In the genomic region with DNA sequence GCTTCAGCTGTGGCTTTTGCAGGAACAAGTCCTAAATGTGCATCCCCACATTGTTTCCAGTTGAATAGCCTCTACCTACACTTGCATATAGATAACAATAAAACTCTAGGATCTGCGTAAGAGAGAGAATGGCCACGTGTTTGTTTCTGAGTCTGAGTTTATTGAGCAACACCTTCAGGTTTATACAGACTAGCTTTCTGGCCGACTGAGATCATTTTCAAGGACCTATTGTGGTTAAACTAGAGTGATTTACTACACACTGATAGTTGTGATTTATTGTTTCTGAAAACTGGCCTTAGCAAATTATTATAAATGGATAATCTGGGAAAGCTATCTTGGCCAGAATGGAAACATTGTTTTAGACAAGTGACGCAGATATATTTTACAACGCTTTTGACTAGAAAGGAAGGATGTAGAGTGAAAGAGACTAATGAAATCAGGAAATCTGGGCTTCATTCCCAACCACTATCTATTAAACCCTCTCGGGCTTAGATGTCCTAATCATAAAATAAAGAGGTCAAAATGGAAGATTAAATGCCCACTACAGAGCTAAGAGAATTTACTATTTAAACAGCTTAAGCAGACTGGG, we compare ENCODE assay signal across 30 mouse cellular contexts.
DNase-seq lines count a peak whose midpoint lies in the region; ATAC-seq lines count a peak whose summit lies in the region.
"Had no signal": no experiment of that assay in that cellular context is flagged by ENCODE, and none has a peak within 500 bp of the region (broad histone marks: within the 10 kb centered on the region; RNA-seq: fewer than 3 reads in every experiment).

No protein-coding gene starts in this region.

- 0 out of 2 replicates have a peak, but pooled peaks cover 5% of the 10 kb centered on the region for H3K36me3 ChIP-seq in kidney, embryonic 15.5 days
- no peaks in the 10 kb centered on the region for H3K36me3 ChIP-seq in lung, embryonic 16.5 days (ENCODE audit: control insufficient read depth, insufficient read depth, low read length)
- H3K36me3 ChIP-seq: embryonic facial prominence, embryonic 12.5 days; midbrain, embryonic 10.5 days; stomach, embryonic 15.5 days had no signal

- H3K4me2 ChIP-seq in kidney, embryonic 15.5 days: no peak overlapping the region
- no peak overlapping the region for H3K4me2 ChIP-seq in lung, embryonic 16.5 days (ENCODE audit: low read depth, low read length)
- H3K4me2 ChIP-seq: embryonic facial prominence, embryonic 12.5 days; heart, embryonic 11.5 days; hindbrain, embryonic 12.5 days; limb, embryonic 13.5 days; liver, embryonic 11.5 days; midbrain, embryonic 15.5 days; neural tube, embryonic 15.5 days; stomach, embryonic 15.5 days had no signal

- peak; percentile 38 for DNase-seq in adrenal gland, adult 2 months
- no peak for DNase-seq in adrenal gland, postnatal 14 days
- DNase-seq in kidney, postnatal 10 days: no peak
- DNase-seq in lung, postnatal 14 days: no peak
- no peak for DNase-seq in spleen, postnatal 14 days (ENCODE audit: low spot score in 2 of 2)
- DNase-seq: adrenal gland, postnatal 25 days; cerebellum, adult 11-12 months; cerebellum, adult 9-11 months; embryo, embryonic 11 days; gastrocnemius, postnatal 25 days; heart, adult 11 months; heart, postnatal 36 days; retina, postnatal 1 day; right cerebral cortex, postnatal 14 days had no signal

- H3K9me3 ChIP-seq in kidney, embryonic 15.5 days (replicated peaks): no peaks in the 10 kb centered on the region
- no peaks in the 10 kb centered on the region for H3K9me3 ChIP-seq in lung, embryonic 16.5 days (ENCODE audit: control insufficient read depth, low read length)
- H3K9me3 ChIP-seq: embryonic facial prominence, embryonic 12.5 days; hindbrain, embryonic 12.5 days; limb, embryonic 13.5 days; midbrain, embryonic 10.5 days; midbrain, embryonic 15.5 days; neural tube, embryonic 15.5 days; stomach, embryonic 15.5 days had no signal

- H3K4me3 ChIP-seq in kidney, embryonic 15.5 days (replicated peaks): no peak overlapping the region
- H3K4me3 ChIP-seq in lung, embryonic 16.5 days (ENCODE audit: low read length): no peak overlapping the region
- H3K4me3 ChIP-seq: embryonic facial prominence, embryonic 12.5 days; hindbrain, embryonic 12.5 days; limb, embryonic 13.5 days; midbrain, embryonic 10.5 days; midbrain, embryonic 15.5 days; neural tube, embryonic 15.5 days; stomach, embryonic 15.5 days had no signal

- 39% methylated on average over 6 of the region's 6 CpGs for WGBS in kidney, embryonic 15.5 days
- 42% methylated on average over 6 of the region's 6 CpGs for WGBS in lung, embryonic 16.5 days

- peaks cover 11% of the 10 kb centered on the region for H3K4me1 ChIP-seq in kidney, embryonic 15.5 days
- no peaks in the 10 kb centered on the region for H3K4me1 ChIP-seq in lung, embryonic 16.5 days (replicated peaks; ENCODE audit: control insufficient read depth, insufficient read depth, low read length)
- H3K4me1 ChIP-seq: embryonic facial prominence, embryonic 12.5 days; midbrain, embryonic 10.5 days; midbrain, embryonic 15.5 days; neural tube, embryonic 15.5 days; stomach, embryonic 15.5 days had no signal

- peak overlapping the region; percentile 45; the same call in 1 of the 2 replicates for H3K27ac ChIP-seq in kidney, embryonic 15.5 days
- H3K27ac ChIP-seq in lung, embryonic 16.5 days (ENCODE audit: low read length): no peak overlapping the region
- H3K27ac ChIP-seq: embryonic facial prominence, embryonic 12.5 days; hindbrain, embryonic 12.5 days; hindbrain, postnatal 0 days; limb, embryonic 13.5 days; midbrain, embryonic 10.5 days; midbrain, embryonic 15.5 days; neural tube, embryonic 15.5 days; stomach, embryonic 15.5 days had no signal

- ATAC-seq in kidney, embryonic 15.5 days (replicated peaks; ENCODE audit: low FRiP score): no peak; the same call in 1 of the 2 replicates
- peak; percentile 74; the same call in 1 of the 2 replicates for ATAC-seq in lung, embryonic 16.5 days (ENCODE audit: low read depth)
- ATAC-seq: forebrain, embryonic 14.5 days; hindbrain, postnatal 0 days; intestine, embryonic 16.5 days; midbrain, embryonic 15.5 days; Patski had no signal

- no peak overlapping the region for H3K9ac ChIP-seq in kidney, embryonic 15.5 days
- no peak overlapping the region for H3K9ac ChIP-seq in lung, embryonic 16.5 days (ENCODE audit: low read length)
- H3K9ac ChIP-seq: embryonic facial prominence, embryonic 12.5 days; hindbrain, embryonic 12.5 days; limb, embryonic 13.5 days; midbrain, embryonic 15.5 days; neural tube, embryonic 15.5 days; stomach, embryonic 15.5 days had no signal

- H3K27me3 ChIP-seq in kidney, embryonic 15.5 days: no peaks in the 10 kb centered on the region
- no peaks in the 10 kb centered on the region for H3K27me3 ChIP-seq in lung, embryonic 16.5 days (ENCODE audit: control insufficient read depth, insufficient read depth, low read depth, low read length)
- H3K27me3 ChIP-seq: CH12.LX; embryonic facial prominence, embryonic 12.5 days; hindbrain, embryonic 12.5 days; limb, embryonic 13.5 days; midbrain, embryonic 15.5 days; neural tube, embryonic 15.5 days; stomach, embryonic 15.5 days had no signal
